Mouse (Mus musculus): ENCODE results near the gene Nbea.

DNA sequence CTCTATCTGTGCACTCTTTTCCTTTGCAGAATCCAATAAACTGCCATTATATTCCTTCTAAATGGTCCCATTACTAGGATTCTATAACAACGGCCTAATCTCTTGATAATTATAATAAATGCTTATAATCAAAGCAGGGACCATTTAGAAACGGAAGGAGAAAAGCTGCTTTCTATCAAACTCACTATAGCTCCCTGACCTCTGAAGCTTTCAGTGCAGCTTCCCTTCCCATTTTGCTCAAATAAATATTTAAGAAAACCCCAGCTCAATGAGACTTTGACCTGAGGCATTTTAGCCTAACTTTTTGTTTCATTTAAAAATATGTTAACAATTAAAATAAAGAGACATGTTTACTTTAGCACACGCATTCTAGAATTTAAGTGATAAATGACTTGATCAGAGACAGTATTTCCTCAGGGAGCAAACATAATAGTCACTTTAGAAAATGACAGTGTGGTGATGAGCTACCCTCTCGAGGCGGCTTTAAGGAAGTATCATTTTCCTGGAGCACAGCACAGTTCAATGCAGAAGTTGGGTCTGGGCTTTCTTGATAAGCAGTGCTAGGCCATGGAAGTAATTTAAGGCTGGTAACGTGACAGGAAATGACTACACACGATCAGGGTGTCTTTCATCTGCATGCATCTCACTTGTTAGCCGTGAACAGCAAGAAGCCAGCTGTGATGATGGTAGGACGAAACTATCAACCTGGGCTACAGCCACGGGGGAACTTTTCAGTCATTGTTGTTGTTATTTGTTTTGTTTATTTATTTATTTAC, 354.8 kb downstream of the Nbea start:
- TF ChIP-seq CTCF (IDR thresholded peaks at IDR 0.05; ENCODE audit: low read depth) (no peak), EP300 (IDR thresholded peaks at IDR 0.05; ENCODE audit: low read depth) (no peak)

Data from heart, postnatal 0 days (tissue).